ENCODE assay signal across 8 mouse cellular contexts in genomic region chr17:47595248-47596161, GRCm38 (mm10). TPM values are rescaled to one million over a fixed set of nuclear protein-coding genes. Genes with fewer than 3 reads are reported as not detected.
DNase-seq lines count a peak whose midpoint lies in the region; ATAC-seq and TF ChIP-seq lines count a peak whose summit lies in the region.

No protein-coding gene starts in this region.

- H3K4me1 ChIP-seq in forebrain, embryonic 13.5 days = peaks cover 46% of the 10 kb centered on the region
- peaks cover 41% of the 10 kb centered on the region for H3K4me1 ChIP-seq in hindbrain, embryonic 12.5 days
- peaks cover 8% of the 10 kb centered on the region for H3K4me1 ChIP-seq in liver, adult 2 months (ENCODE audit: control insufficient read depth, insufficient read depth, low read length)
- no peaks in the 10 kb centered on the region for H3K4me1 ChIP-seq in midbrain, postnatal 0 days (ENCODE audit: insufficient read depth, low read length)
- peaks cover 61% of the 10 kb centered on the region for H3K4me1 ChIP-seq in thymus, adult 2 months (replicated peaks; ENCODE audit: control insufficient read depth, insufficient read depth, low read length)

- H3K36me3 ChIP-seq in forebrain, embryonic 13.5 days (ENCODE audit: poor library complexity, severe bottlenecking) = peaks cover 24% of the 10 kb centered on the region
- H3K36me3 ChIP-seq in hindbrain, embryonic 12.5 days = peaks cover 15% of the 10 kb centered on the region
- H3K36me3 ChIP-seq in liver, adult 2 months (ENCODE audit: control insufficient read depth, insufficient read depth, low read length) = no peaks in the 10 kb centered on the region
- H3K36me3 ChIP-seq in midbrain, postnatal 0 days (ENCODE audit: insufficient read depth, low read length) = peaks cover 3% of the 10 kb centered on the region; the same call in 1 of the 2 replicates
- peaks cover 51% of the 10 kb centered on the region for H3K36me3 ChIP-seq in thymus, adult 2 months (ENCODE audit: control insufficient read depth, insufficient read depth, low read length)

- ATAC-seq in forebrain, embryonic 13.5 days = no peak
- ATAC-seq in hindbrain, embryonic 12.5 days (ENCODE audit: low FRiP score) = peak; percentile 42
- ATAC-seq in midbrain, postnatal 0 days (ENCODE audit: low FRiP score) = 0 out of 2 replicates have a peak, but pooled peaks have one; percentile 14
- ATAC-seq in inflammation-experienced regulatory T-cells, adult 6 months = no peak

- H3K9me3 ChIP-seq in forebrain, embryonic 13.5 days (replicated peaks) = no peaks in the 10 kb centered on the region
- H3K9me3 ChIP-seq in hindbrain, embryonic 12.5 days (replicated peaks) = no peaks in the 10 kb centered on the region
- H3K9me3 ChIP-seq in midbrain, postnatal 0 days (ENCODE audit: low read length) = no peaks in the 10 kb centered on the region

- peaks cover 5% of the 10 kb centered on the region; the same call in 1 of the 2 replicates for H3K79me2 ChIP-seq in liver, adult 2 months (ENCODE audit: control insufficient read depth, insufficient read depth, low read length)

- H3K27me3 ChIP-seq in forebrain, embryonic 13.5 days = no peaks in the 10 kb centered on the region
- H3K27me3 ChIP-seq in hindbrain, embryonic 12.5 days = 0 out of 2 replicates have a peak, but pooled peaks cover 6% of the 10 kb centered on the region
- H3K27me3 ChIP-seq in liver, adult 2 months (ENCODE audit: control insufficient read depth, insufficient read depth, low read length) = no peaks in the 10 kb centered on the region
- no peaks in the 10 kb centered on the region for H3K27me3 ChIP-seq in midbrain, postnatal 0 days (ENCODE audit: insufficient read depth, low read length)
- no peaks in the 10 kb centered on the region for H3K27me3 ChIP-seq in thymus, adult 2 months (ENCODE audit: control insufficient read depth, insufficient read depth, low read length)

- peak overlapping the region; percentile 73 for H3K4me3 ChIP-seq in forebrain, embryonic 13.5 days
- H3K4me3 ChIP-seq in hindbrain, embryonic 12.5 days = peak overlapping the region; percentile 67
- H3K4me3 ChIP-seq in liver, adult 2 months (ENCODE audit: insufficient read depth, low read depth, low read length) = peak overlapping the region; percentile 14; the same call in 1 of the 2 replicates
- H3K4me3 ChIP-seq in midbrain, postnatal 0 days (ENCODE audit: low read depth, low read length) = peak overlapping the region; percentile 73
- H3K4me3 ChIP-seq in thymus, adult 2 months (ENCODE audit: control insufficient read depth, insufficient read depth, low read length) = peak overlapping the region; percentile 92

- H3K27ac ChIP-seq in forebrain, embryonic 13.5 days = peak overlapping the region; percentile 90
- peak overlapping the region; percentile 93 for H3K27ac ChIP-seq in hindbrain, embryonic 12.5 days
- H3K27ac ChIP-seq in liver, adult 2 months (replicated peaks; ENCODE audit: insufficient read depth, low read depth, low read length) = peak overlapping the region; percentile 40
- H3K27ac ChIP-seq in midbrain, postnatal 0 days (ENCODE audit: low read depth, low read length) = peak overlapping the region; percentile 63
- H3K27ac ChIP-seq in thymus, adult 2 months (ENCODE audit: control insufficient read depth, insufficient read depth, low read length) = peak overlapping the region; percentile 94

- no peak for TF ChIP-seq CTCF in liver, adult 2 months (IDR thresholded peaks at IDR 0.05; ENCODE audit: low read depth, low read length)
- no peak for TF ChIP-seq CTCF in midbrain, postnatal 0 days (IDR thresholded peaks at IDR 0.05)
- TF ChIP-seq CTCF in thymus, adult 2 months (IDR thresholded peaks at IDR 0.05; ENCODE audit: borderline replicate concordance, control insufficient read depth, extremely low read depth, insufficient read depth, low read length, poor library complexity) = no peak

- peak overlapping the region; percentile 97 for H3K4me2 ChIP-seq in forebrain, embryonic 13.5 days
- H3K4me2 ChIP-seq in hindbrain, embryonic 12.5 days (replicated peaks) = peak overlapping the region; percentile 80
- peak overlapping the region; percentile 98 for H3K4me2 ChIP-seq in midbrain, postnatal 0 days (ENCODE audit: low read depth, low read length, poor library complexity, severe bottlenecking)

- DNase-seq in CD4-positive helper T cell, adult 2 months (ENCODE audit: low read depth, low spot score) = peak; percentile 57
- peak; percentile 71 for DNase-seq in adrenal gland, postnatal 14 days
- DNase-seq in liver, adult 2 months (ENCODE audit: extremely low read depth, low read depth, low spot score) = no peak
- DNase-seq in midbrain, postnatal 0 days (ENCODE audit: low spot score) = peak; percentile 53
- peak; percentile 73 for DNase-seq in thymus, adult 2 months

- under 1% methylated on average over 21 of the region's 21 CpGs for WGBS in forebrain, embryonic 13.5 days
- under 1% methylated on average over 21 of the region's 21 CpGs for WGBS in hindbrain, embryonic 12.5 days
- WGBS in liver, adult 2 months = 48% methylated on average over 20 of the region's 21 CpGs
- WGBS in midbrain, postnatal 0 days = 4% methylated on average over 21 of the region's 21 CpGs
- WGBS in thymus, adult 2 months = 3% methylated on average over 21 of the region's 21 CpGs

- TF ChIP-seq POLR2A in liver, adult 2 months (IDR thresholded peaks at IDR 0.05; ENCODE audit: extremely low read depth, insufficient read depth, low read length) = no peak
- peak; percentile 64 for TF ChIP-seq POLR2A in thymus, adult 2 months (IDR thresholded peaks at IDR 0.05; ENCODE audit: control insufficient read depth, extremely low read depth, insufficient read depth, low read length, poor library complexity)

- H3K9ac ChIP-seq in forebrain, embryonic 13.5 days = peak overlapping the region; percentile 78
- H3K9ac ChIP-seq in hindbrain, embryonic 12.5 days = peak overlapping the region; percentile 70
- peak overlapping the region; percentile 30 for H3K9ac ChIP-seq in liver, adult 2 months (ENCODE audit: low read depth, low read length)
- peak overlapping the region; percentile 39 for H3K9ac ChIP-seq in midbrain, postnatal 0 days (replicated peaks; ENCODE audit: low read length, poor library complexity, severe bottlenecking)

RNA-seq across cellular contexts. Expression of gene Bysl, which starts 15.8 kb away (rescaled TPM):
- total RNA-seq in adrenal gland, postnatal 14 days (2021) = 19.7 and 21.6 TPM in 2 replicates
- 29.7 and 33.2 TPM in 2 replicates for polyA plus RNA-seq in forebrain, embryonic 13.5 days (2015; fragmentation: Nextera tagmentation; extraction: Ambion mirVana)
- 31.8 and 32.0 TPM in 2 replicates for polyA plus RNA-seq in hindbrain, embryonic 12.5 days (2016; fragmentation: Nextera tagmentation; extraction: Ambion mirVana)
- 2.5 and 3.4 TPM in 2 replicates for total RNA-seq in liver, adult 2 months (2014; rRNA removed)
- polyA plus RNA-seq in liver, adult 2 months (2012; rRNA removed) = 6.7 and 8.1 TPM in 2 replicates
- total RNA-seq in midbrain, postnatal 0 days (2014; rRNA removed) = 25.8 and 26.0 TPM in 2 replicates
- polyA plus RNA-seq in midbrain, postnatal 0 days (2015; fragmentation: Nextera tagmentation; extraction: Ambion mirVana) = 31.9 and 33.1 TPM in 2 replicates
- 14.2 and 16.9 TPM in 2 replicates for polyA plus RNA-seq in thymus, adult 2 months (2012; rRNA removed)
- polyA plus RNA-seq in inflammation-experienced regulatory T-cells, adult 6 months (2017; shearing (Covaris generic)) = 10 to 100 TPM in 2 of 3 experiments, 1 to 10 TPM in 1; 9.1 to 12.3 (median 11.6) TPM

RNA-seq across cellular contexts. Expression of gene Med20, which starts 15.9 kb away (rescaled TPM):
- total RNA-seq in adrenal gland, postnatal 14 days (2021) = 39.3 and 39.8 TPM in 2 replicates
- 42.6 and 45.2 TPM in 2 replicates for polyA plus RNA-seq in forebrain, embryonic 13.5 days (2015; fragmentation: Nextera tagmentation; extraction: Ambion mirVana)
- polyA plus RNA-seq in hindbrain, embryonic 12.5 days (2016; fragmentation: Nextera tagmentation; extraction: Ambion mirVana) = 38.8 and 39.0 TPM in 2 replicates
- total RNA-seq in liver, adult 2 months (2014; rRNA removed) = 14.4 and 15.0 TPM in 2 replicates
- polyA plus RNA-seq in liver, adult 2 months (2012; rRNA removed) = 15.0 and 19.4 TPM in 2 replicates
- 33.8 and 44.7 TPM in 2 replicates for total RNA-seq in midbrain, postnatal 0 days (2014; rRNA removed)
- 32.4 TPM in 2 replicates for polyA plus RNA-seq in midbrain, postnatal 0 days (2015; fragmentation: Nextera tagmentation; extraction: Ambion mirVana)
- 46.1 and 56.4 TPM in 2 replicates for polyA plus RNA-seq in thymus, adult 2 months (2012; rRNA removed)
- polyA plus RNA-seq in inflammation-experienced regulatory T-cells, adult 6 months (2017; shearing (Covaris generic)) = 10 to 100 TPM; 27.6 to 32.3 (median 28.1) TPM

RNA-seq across cellular contexts. Expression of gene Gm20517, which starts 15.9 kb away (rescaled TPM):
- 3.0 and 3.3 TPM in 2 replicates for total RNA-seq in adrenal gland, postnatal 14 days (2021)
- polyA plus RNA-seq in forebrain, embryonic 13.5 days (2015; fragmentation: Nextera tagmentation; extraction: Ambion mirVana) = 1.7 and 3.0 TPM in 2 replicates
- 2.5 and 3.9 TPM in 2 replicates for polyA plus RNA-seq in hindbrain, embryonic 12.5 days (2016; fragmentation: Nextera tagmentation; extraction: Ambion mirVana)
- 1.2 and 1.9 TPM in 2 replicates for total RNA-seq in liver, adult 2 months (2014; rRNA removed)
- 0.14 and 0.31 TPM in 2 replicates for polyA plus RNA-seq in liver, adult 2 months (2012; rRNA removed)
- total RNA-seq in midbrain, postnatal 0 days (2014; rRNA removed) = 3.2 and 8.0 TPM in 2 replicates
- 0.96 and 1.1 TPM in 2 replicates for polyA plus RNA-seq in midbrain, postnatal 0 days (2015; fragmentation: Nextera tagmentation; extraction: Ambion mirVana)
- 2.8 and 4.5 TPM in 2 replicates for polyA plus RNA-seq in thymus, adult 2 months (2012; rRNA removed)
- polyA plus RNA-seq in inflammation-experienced regulatory T-cells, adult 6 months (2017; shearing (Covaris generic)) = under 1 TPM in 2 of 3 experiments, not detected in 1; 0.68 to 0.79 TPM

RNA-seq across cellular contexts. Expression of gene Usp49, which starts 35.0 kb away (rescaled TPM):
- 6.8 and 7.8 TPM in 2 replicates for total RNA-seq in adrenal gland, postnatal 14 days (2021)
- 10.2 and 11.2 TPM in 2 replicates for polyA plus RNA-seq in forebrain, embryonic 13.5 days (2015; fragmentation: Nextera tagmentation; extraction: Ambion mirVana)
- polyA plus RNA-seq in hindbrain, embryonic 12.5 days (2016; fragmentation: Nextera tagmentation; extraction: Ambion mirVana) = 10.5 and 12.3 TPM in 2 replicates
- total RNA-seq in liver, adult 2 months (2014; rRNA removed) = 1.2 and 2.1 TPM in 2 replicates
- 2.2 TPM in 2 replicates for polyA plus RNA-seq in liver, adult 2 months (2012; rRNA removed)
- 24.3 and 24.4 TPM in 2 replicates for total RNA-seq in midbrain, postnatal 0 days (2014; rRNA removed)
- polyA plus RNA-seq in midbrain, postnatal 0 days (2015; fragmentation: Nextera tagmentation; extraction: Ambion mirVana) = 3.7 and 3.9 TPM in 2 replicates
- 12.5 and 17.2 TPM in 2 replicates for polyA plus RNA-seq in thymus, adult 2 months (2012; rRNA removed)
- under 1 TPM; 0.58 to 0.97 (median 0.70) TPM for polyA plus RNA-seq in inflammation-experienced regulatory T-cells, adult 6 months (2017; shearing (Covaris generic))

Comparison
In these comparisons a context has a peak if more than half of its experiments do, and no peak if none do; other contexts are left out.
1. ATAC-seq: peak in hindbrain, embryonic 12.5 days (single experiment) and midbrain, postnatal 0 days (single experiment); none in forebrain, embryonic 13.5 days (single experiment) and inflammation-experienced regulatory T-cells, adult 6 months (single experiment).
2. H3K27ac ChIP-seq: peak in every context shown above with its lines; median percentile 94 in thymus, adult 2 months; 93 in hindbrain, embryonic 12.5 days; 90 in forebrain, embryonic 13.5 days; 63 in midbrain, postnatal 0 days; 40 in liver, adult 2 months.
3. H3K4me3 ChIP-seq: peak in every context shown above with its lines; median percentile 92 in thymus, adult 2 months; 73 in forebrain, embryonic 13.5 days; 73 in midbrain, postnatal 0 days; 67 in hindbrain, embryonic 12.5 days; 14 in liver, adult 2 months.
4. Peak in every context shown above with its lines, with median percentiles within 50 percentile points of each other: H3K4me2 ChIP-seq and H3K9ac ChIP-seq.